Mouse (Mus musculus) retina, embryonic 14.5 days (tissue): ENCODE results near the gene Ust.

Source experiments
- DNase-seq: peaks from one replicate; pipeline ENCODE4 v3.0.0-alpha.2; 2015; ENCODE audit warnings: low spot score

The Ust gene

DNA sequence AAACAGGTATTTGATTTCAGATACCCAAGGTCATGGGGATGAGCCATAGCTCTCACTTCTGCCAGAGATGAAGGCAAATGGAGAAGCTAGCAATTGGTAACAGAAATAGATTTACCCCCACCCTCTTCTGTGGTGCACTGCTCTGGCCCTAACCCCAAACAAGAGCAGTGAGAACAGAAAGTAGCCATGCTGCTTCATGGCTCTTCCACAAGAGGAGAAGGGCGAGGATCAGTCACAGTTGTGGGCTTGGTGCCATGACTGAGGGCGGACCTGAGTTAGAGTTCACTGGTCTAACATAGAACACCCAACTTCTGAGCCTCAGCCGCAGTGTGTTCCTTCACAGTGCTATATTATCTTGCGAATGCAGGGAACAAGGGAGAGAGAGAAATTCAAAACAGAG lies 13.8 kb downstream of the Ust start:
- DNase-seq, result no peak

- peak; percentile 21 for DNase-seq
Measured at GRCm38 (mm10) chr10:8498951-8499891, 19.4 kb downstream of the Ust start.

- DNase-seq, result no peak
Measured at GRCm38 (mm10) chr10:8495543-8496141, 23.0 kb downstream of the Ust start.

GRCm38 (mm10) chr10:8491909-8492591 lies 26.6 kb downstream of the Ust start:
- no peak for DNase-seq

GRCm38 (mm10) chr10:8487388-8487787 lies 31.2 kb downstream of the Ust start:
- no peak for DNase-seq

DNA sequence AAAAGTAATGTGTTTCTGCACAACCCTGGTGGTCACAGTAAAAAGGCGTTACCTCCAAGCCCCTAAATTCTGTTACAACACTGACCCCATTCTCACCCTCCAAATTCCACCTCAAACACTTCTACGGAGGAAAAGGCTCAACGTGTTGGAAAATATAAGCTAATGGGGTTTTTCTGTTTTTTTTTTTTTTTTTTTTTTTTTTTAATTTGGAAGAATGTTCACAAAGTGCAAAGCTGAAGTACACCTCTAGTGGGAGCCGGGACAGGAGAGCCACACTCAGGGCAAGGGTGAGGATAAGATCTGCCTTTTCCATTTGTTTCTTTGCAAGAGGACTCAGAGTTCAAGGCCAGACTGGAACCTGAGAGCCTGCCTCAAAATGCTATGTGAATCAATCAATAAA lies 34.1 kb downstream of the Ust start:
- DNase-seq, result no peak

DNA sequence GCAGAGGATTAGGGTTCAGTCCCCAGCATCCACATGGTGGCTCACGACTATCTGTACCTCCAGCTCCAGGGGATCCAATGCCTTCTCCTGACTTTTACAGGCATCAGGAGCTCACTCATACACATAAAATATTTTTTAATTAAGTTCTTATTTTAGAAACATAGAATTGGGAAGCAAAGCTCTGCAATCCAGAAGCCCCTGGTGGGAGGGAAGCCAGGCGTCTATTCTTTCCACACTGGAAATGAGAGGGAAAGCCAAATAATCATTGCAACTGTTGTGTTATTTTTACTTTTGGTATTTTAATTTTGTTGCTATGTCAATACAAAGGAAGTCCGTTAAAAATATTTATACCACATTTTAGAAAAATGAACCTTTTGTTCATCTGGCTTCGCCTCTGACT lies 35.8 kb downstream of the Ust start:
- no peak for DNase-seq

- DNase-seq, result no peak
Measured at GRCm38 (mm10) chr10:8479779-8480178, 38.8 kb downstream of the Ust start.

GRCm38 (mm10) chr10:8477936-8478335 lies 40.7 kb downstream of the Ust start:
- no peak for DNase-seq

DNA sequence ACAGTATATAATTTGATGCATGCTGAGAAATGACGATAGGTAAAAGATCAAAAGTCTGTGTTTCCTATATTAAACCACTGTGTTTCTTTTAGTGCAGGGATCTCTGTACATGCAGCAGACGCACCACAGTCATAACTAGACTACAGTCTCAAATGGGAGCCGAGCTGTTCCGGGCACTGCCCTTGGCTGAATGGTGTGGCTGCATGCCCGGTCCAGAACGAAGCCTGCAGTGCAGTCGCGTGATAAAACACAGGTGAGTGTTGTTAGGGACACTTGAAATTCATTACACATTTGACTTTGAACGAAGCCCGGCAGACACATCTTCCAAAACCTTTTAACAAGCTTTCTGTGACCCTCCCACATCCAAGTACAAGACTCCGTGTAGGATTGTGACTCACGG lies 46.6 kb downstream of the Ust start:
- DNase-seq, result no peak

GRCm38 (mm10) chr10:8471012-8471411 lies 47.6 kb downstream of the Ust start:
- no peak for DNase-seq

GRCm38 (mm10) chr10:8469516-8469915 lies 49.1 kb downstream of the Ust start:
- DNase-seq, result no peak

- DNase-seq, result no peak
Measured at GRCm38 (mm10) chr10:8468651-8469386, 49.8 kb downstream of the Ust start.

DNA sequence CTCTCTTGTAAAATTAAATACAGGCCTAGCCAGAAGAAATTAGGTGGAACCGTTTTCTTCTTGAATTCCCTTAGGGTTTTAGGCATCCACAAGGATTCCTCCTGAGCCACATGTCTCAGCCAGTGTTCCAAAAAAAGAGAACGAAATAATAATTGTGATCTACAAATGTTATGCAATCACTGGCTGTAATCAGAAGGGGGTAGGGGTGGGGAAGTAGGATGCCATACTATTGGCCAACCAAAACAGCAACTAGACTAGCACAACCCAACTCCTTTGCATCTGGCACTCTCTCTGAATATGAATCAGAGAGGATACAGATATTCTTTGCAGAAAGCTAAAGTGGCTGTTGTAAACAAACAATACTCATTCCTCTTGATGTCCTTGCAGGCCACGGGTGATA lies 52.7 kb downstream of the Ust start:
- DNase-seq, result no peak

DNA sequence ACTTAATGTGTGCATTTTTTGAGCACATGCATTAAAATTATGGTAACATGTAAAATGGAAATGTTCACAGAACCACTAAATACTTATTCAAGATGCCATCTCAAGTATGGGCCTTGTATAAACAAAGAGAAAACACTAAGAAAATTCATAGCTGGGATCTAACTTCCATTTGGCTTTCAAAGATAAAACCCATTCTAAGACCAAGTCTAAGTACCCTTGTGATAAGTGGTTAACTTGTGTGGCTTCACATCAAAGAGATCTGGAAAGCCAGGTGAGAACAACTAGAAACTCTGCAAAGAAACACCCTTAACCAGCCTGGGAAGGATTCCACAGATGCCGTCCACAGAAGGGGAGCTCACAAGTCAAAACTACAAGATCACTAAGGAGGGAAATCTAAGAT lies 53.4 kb downstream of the Ust start:
- no peak for DNase-seq

GRCm38 (mm10) chr10:8461372-8461771 lies 57.3 kb downstream of the Ust start:
- no peak for DNase-seq

- no peak for DNase-seq
Measured at GRCm38 (mm10) chr10:8454711-8455110, 63.9 kb downstream of the Ust start.

- DNase-seq, result no peak
Measured at GRCm38 (mm10) chr10:8447681-8448080, 70.9 kb downstream of the Ust start.

- no peak for DNase-seq
Measured at GRCm38 (mm10) chr10:8446972-8447371, 71.7 kb downstream of the Ust start.

GRCm38 (mm10) chr10:8444052-8444451 lies 74.6 kb downstream of the Ust start:
- no peak for DNase-seq

DNA sequence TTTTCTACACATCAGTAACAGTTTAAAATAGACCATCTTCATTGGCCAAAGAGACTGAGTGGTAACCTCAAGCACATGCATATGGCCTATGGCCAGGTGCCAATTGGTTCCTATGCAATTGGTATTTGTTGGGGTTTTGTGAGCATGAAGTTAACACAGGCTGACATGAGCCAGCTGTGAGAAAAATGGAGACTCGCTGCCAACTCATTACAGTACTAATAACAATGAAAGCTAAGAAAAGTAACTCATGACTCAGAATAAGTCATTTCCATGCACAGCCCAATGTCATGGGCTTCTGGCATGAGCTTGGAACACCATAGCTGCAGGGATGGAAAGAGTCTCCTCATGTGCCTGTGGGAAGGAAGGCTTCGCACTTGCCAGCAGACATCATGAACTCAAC lies 86.8 kb downstream of the Ust start:
- peak; percentile 24 for DNase-seq
